Mouse (Mus musculus) CD4-positive naive resting alpha-beta T cell, adult 57 days (primary cell): Measurements from ENCODE around the gene Gna13. TPM values are rescaled to one million over a fixed set of nuclear protein-coding genes. Genes with fewer than 3 reads are reported as not detected.

ENCODE experiments used
- total RNA-seq: library from RNA; stranded (reverse); gene quantifications from one replicate; pipeline ENCODE4 v1.2.4, GENCODE M21; 2023

The Gna13 gene
- 123 TPM for total RNA-seq

DNA sequence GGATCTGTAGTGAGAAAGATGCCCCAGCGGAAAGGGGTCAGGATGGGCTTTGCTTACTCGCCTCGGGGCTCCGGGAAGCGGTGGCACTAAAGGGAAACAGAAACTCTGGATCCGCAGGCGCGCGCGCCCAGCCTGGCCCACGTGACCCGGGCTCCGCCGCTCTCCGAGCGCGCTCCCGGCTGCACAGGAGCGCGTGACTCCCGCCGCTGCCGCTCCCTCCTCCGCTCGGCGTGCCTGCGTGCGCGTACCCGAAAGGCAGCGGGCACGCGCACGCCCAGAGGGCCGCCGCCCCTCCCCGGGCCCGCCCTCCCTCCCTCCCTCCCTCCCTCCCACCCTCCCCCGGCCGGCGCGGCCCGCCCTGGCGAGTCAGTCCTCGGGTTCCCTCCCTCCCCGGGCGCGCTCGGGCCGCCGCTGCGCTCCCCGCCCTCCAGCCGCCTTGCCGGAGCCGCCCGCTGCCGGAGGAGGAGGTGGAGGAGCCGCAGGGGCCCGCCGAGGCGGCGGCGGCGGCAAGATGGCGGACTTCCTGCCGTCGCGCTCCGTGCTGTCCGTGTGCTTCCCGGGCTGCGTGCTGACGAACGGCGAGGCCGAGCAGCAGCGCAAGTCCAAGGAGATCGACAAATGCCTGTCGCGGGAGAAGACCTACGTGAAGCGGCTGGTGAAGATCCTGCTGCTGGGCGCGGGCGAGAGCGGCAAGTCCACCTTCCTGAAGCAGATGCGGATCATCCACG lies at the start of gene Gna13:
Gene Gna13 (plus strand): TSS at position 369 of the 728 bp plus-strand sequence.

DNA sequence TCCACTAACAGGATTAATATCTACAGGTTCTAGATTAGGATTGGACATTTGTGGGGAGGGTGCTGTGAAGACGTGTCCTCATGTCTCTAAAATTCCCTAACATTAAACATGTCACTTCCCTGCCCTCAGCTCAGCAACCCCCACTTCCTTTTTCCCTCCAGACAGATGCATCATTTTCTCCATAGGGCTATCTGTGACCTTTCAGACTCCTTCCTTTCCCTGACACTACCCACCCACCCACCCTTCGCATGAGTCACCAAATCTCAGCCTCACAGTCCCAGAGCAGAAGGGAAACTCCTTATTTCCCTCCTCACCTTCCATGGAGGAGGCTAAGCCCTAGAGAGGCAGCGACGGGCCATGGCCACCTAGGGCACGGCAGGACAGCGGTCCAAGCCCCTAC lies 51.0 kb downstream of the Gna13 start, which contains the start of gene 9930022D16Rik:
Gene 9930022D16Rik (plus strand): TSS at position 301 of the 400 bp plus-strand sequence.

DNA sequence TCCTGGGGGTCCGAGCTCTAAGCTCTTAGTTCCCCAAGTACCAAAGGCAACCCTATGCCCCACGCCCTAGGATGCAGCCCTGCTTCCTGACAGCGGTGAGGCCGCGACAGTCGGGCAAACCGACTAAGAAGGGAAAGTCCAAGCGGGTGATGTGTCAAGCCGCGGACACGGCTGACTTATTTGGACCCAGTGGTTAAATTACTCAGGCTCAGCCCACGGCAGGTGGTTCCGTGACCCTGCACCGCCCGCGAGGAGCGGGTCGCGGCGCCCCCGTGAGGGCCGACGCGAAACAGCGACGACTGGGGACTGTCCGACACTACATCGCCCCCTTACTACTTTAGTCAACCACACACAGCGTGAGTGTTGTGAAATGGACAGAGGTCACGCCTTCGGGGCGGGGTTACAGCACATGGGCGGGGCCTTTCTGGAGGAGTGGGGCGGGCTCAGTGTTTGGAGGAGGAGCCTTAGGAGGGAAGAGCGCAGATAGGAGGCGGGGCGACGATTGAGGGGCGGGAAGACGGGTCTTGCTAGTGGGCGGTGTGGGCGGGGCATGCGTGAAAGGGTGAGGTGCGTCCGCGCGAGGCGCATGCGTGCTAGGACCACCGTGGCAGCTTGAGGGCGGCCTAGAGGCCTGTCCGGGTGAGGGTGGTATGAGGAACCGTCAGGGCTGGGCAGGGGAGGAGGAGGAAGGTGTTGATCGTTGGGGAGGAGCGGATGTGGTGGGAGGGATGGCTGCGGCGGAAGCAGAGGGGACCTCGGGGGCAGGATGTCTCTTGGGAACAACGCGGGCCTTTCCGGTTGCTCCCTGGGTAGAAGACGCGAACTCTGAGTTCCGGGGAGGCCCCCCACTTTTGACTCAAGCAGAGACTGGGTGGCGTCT lies 63.0 kb downstream of the Gna13 start, which contains the start of gene Amz2:
Gene Amz2 (plus strand): TSS at position 555 of the 880 bp plus-strand sequence.

Other genes starting within 250 kb of the Gna13 start
- not detected for gene E030025P04Rik, start 218.5 kb upstream of the Gna13 start, total RNA-seq
- gene Rgs9, start 64.7 kb upstream of the Gna13 start, total RNA-seq = 0.35 TPM
- 1.0 TPM for gene 9930022D16Rik, start 51.1 kb downstream of the Gna13 start, total RNA-seq
- 51.0 TPM for gene Amz2, start 63.1 kb downstream of the Gna13 start, total RNA-seq
- 2.1 TPM for gene Arsg, start 110.5 kb downstream of the Gna13 start, total RNA-seq
- 22.9 TPM for gene Slc16a6, start 110.8 kb downstream of the Gna13 start, total RNA-seq
- gene Wipi1, start 249.1 kb downstream of the Gna13 start, total RNA-seq = 0.59 TPM